Mouse (Mus musculus): ENCODE results near the gene Aftph. TPM values are rescaled to one million over a fixed set of nuclear protein-coding genes. Genes with fewer than 3 reads are reported as not detected.
"Not testable (repeated sequence)": the region's sequence is repeated elsewhere in the genome, so short reads cannot be mapped to it uniquely, and the experiment has no call there.

The Aftph gene
- polyA plus RNA-seq, 1 experiment: not detected

- no peaks in the 10 kb centered on the region for H3K4me1 ChIP-seq (ENCODE audit: control insufficient read depth, insufficient read depth, low read length)
- H3K4me3 ChIP-seq (ENCODE audit: insufficient read depth, low read depth, low read length): no peak overlapping the region
- no peak overlapping the region for H3K27ac ChIP-seq (ENCODE audit: insufficient read depth, low read depth, low read length)
- 94% methylated on average over 3 of the region's 3 CpGs for WGBS
- no peak for TF ChIP-seq POLR2A (IDR thresholded peaks at IDR 0.05; ENCODE audit: insufficient read depth, low read depth, low read length)
- no peak for TF ChIP-seq CTCF (IDR thresholded peaks at IDR 0.05; ENCODE audit: insufficient read depth, low read depth, low read length)
Observed at GRCm38 (mm10) chr11:20778861-20779563, 37.6 kb upstream of the Aftph start.

GRCm38 (mm10) chr11:20778298-20778697 lies 36.9 kb upstream of the Aftph start:
- no peak overlapping the region for H3K4me3 ChIP-seq (ENCODE audit: insufficient read depth, low read depth, low read length)
- TF ChIP-seq POLR2A (IDR thresholded peaks at IDR 0.05; ENCODE audit: insufficient read depth, low read depth, low read length) (no peak), CTCF (IDR thresholded peaks at IDR 0.05; ENCODE audit: insufficient read depth, low read depth, low read length) (no peak)
- no peak overlapping the region for H3K27ac ChIP-seq (ENCODE audit: insufficient read depth, low read depth, low read length)
- no peaks in the 10 kb centered on the region for H3K4me1 ChIP-seq (ENCODE audit: control insufficient read depth, insufficient read depth, low read length)
- 88% methylated on average over 1 of the region's 1 CpGs for WGBS

GRCm38 (mm10) chr11:20776668-20777067 lies 35.3 kb upstream of the Aftph start:
- TF ChIP-seq POLR2A (IDR thresholded peaks at IDR 0.05; ENCODE audit: insufficient read depth, low read depth, low read length): no peak
- TF ChIP-seq CTCF (IDR thresholded peaks at IDR 0.05; ENCODE audit: insufficient read depth, low read depth, low read length): no peak
- no peak overlapping the region for H3K4me3 ChIP-seq (ENCODE audit: insufficient read depth, low read depth, low read length)
- no peaks in the 10 kb centered on the region for H3K4me1 ChIP-seq (ENCODE audit: control insufficient read depth, insufficient read depth, low read length)
- no peak overlapping the region for H3K27ac ChIP-seq (ENCODE audit: insufficient read depth, low read depth, low read length)

DNA sequence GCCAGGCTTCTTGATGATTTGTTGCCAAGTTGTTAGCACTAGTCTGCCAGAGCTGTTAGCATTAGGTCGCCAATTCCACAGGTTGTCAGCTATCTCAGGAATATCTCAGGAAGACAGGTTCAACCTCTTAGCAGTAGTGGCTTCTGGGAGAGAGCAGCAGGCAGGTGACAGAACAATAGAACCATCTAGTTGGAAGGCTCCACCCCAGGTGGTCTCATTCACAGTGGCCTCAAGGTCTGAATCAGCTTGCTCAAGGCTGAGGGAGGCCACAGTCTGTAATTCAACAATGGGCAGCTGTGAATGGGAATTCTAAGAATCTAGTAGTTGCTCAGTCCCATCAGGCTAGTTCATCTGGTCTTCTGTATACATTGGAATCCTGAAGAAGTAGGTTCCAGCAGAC lies 31.3 kb upstream of the Aftph start:
- WGBS: 77% methylated on average over 1 of the region's 1 CpGs
- H3K4me3 ChIP-seq (ENCODE audit: insufficient read depth, low read depth, low read length): no peak overlapping the region
- no peak overlapping the region for H3K27ac ChIP-seq (ENCODE audit: insufficient read depth, low read depth, low read length)
- TF ChIP-seq CTCF (IDR thresholded peaks at IDR 0.05; ENCODE audit: insufficient read depth, low read depth, low read length): no peak
- no peak for TF ChIP-seq POLR2A (IDR thresholded peaks at IDR 0.05; ENCODE audit: insufficient read depth, low read depth, low read length)
- no peaks in the 10 kb centered on the region for H3K4me1 ChIP-seq (ENCODE audit: control insufficient read depth, insufficient read depth, low read length)

DNA sequence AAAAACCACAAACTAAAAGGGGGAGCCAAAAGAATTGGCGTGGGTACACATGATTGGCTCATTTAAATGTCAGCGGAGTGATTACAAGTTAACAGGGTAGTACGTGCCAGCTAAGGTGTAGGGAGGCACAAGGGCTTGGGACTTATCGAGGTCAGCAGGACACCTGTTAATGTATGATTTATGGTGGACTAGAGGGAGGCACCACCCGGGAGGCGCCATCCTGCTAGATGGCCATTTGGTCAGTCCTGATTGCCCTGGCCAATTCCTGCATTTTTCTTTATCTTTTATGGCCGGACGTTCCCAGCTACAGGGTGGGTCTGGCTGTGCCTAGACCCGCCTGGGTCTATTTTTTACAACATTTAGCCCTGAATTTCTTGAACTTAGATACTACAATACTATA lies 30.4 kb upstream of the Aftph start:
- not testable (repeated sequence) for H3K4me3 ChIP-seq (ENCODE audit: insufficient read depth, low read depth, low read length)
- WGBS: 88% methylated on average over 9 of the region's 9 CpGs

GRCm38 (mm10) chr11:20761984-20762383 lies 20.6 kb upstream of the Aftph start:
- WGBS: 90% methylated on average over 10 of the region's 10 CpGs
- H3K27ac ChIP-seq (ENCODE audit: insufficient read depth, low read depth, low read length); H3K4me1 ChIP-seq (ENCODE audit: control insufficient read depth, insufficient read depth, low read length); H3K4me3 ChIP-seq (ENCODE audit: insufficient read depth, low read depth, low read length): not testable (repeated sequence)

More for the DNA sequence above, 30.4 kb upstream of the Aftph start:
- not testable (repeated sequence) for H3K27ac ChIP-seq (ENCODE audit: insufficient read depth, low read depth, low read length); H3K4me1 ChIP-seq (ENCODE audit: control insufficient read depth, insufficient read depth, low read length)

DNA sequence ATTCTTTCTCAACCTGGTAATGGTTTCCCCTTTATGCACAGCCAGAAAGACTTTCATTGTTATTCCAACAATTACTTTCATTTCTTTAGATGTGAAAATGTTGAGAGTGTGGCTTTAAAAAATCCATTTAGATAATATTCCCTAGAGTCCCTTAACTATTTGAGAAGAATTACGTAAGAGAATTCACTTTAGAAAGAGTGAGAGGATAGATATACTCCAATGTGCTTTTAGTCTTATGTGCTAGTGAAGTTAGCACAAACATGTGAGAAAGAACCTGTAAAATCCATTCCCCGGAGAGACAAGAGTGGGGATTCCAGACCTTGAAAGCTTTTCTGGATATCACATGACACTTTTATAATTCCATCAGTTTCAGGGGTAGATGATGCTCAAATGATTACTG lies 9.2 kb upstream of the Aftph start:
- no peak overlapping the region for H3K27ac ChIP-seq (ENCODE audit: insufficient read depth, low read depth, low read length)
- H3K4me1 ChIP-seq (ENCODE audit: control insufficient read depth, insufficient read depth, low read length): no peaks in the 10 kb centered on the region
- TF ChIP-seq POLR2A (IDR thresholded peaks at IDR 0.05; ENCODE audit: insufficient read depth, low read depth, low read length): no peak
- no peak for TF ChIP-seq CTCF (IDR thresholded peaks at IDR 0.05; ENCODE audit: insufficient read depth, low read depth, low read length)
- 84% methylated on average over 2 of the region's 2 CpGs for WGBS
- no peak overlapping the region for H3K4me3 ChIP-seq (ENCODE audit: insufficient read depth, low read depth, low read length)

- no peaks in the 10 kb centered on the region for H3K4me1 ChIP-seq (ENCODE audit: control insufficient read depth, insufficient read depth, low read length)
- no peak overlapping the region for H3K27ac ChIP-seq (ENCODE audit: insufficient read depth, low read depth, low read length)
- H3K4me3 ChIP-seq (ENCODE audit: insufficient read depth, low read depth, low read length): no peak overlapping the region
- TF ChIP-seq CTCF (IDR thresholded peaks at IDR 0.05; ENCODE audit: insufficient read depth, low read depth, low read length) (no peak), POLR2A (IDR thresholded peaks at IDR 0.05; ENCODE audit: insufficient read depth, low read depth, low read length) (no peak)
Observed at GRCm38 (mm10) chr11:20743353-20743752, 2.0 kb upstream of the Aftph start.

- H3K27ac ChIP-seq (ENCODE audit: insufficient read depth, low read depth, low read length): peak overlapping the region; percentile 99
- no peak for TF ChIP-seq POLR2A (IDR thresholded peaks at IDR 0.05; ENCODE audit: insufficient read depth, low read depth, low read length)
- no peak for TF ChIP-seq CTCF (IDR thresholded peaks at IDR 0.05; ENCODE audit: insufficient read depth, low read depth, low read length)
- H3K4me1 ChIP-seq (ENCODE audit: control insufficient read depth, insufficient read depth, low read length): no peaks in the 10 kb centered on the region
- H3K4me3 ChIP-seq (ENCODE audit: insufficient read depth, low read depth, low read length): peak overlapping the region; percentile 23
- WGBS: 0% methylated on average over 9 of the region's 9 CpGs
Observed at GRCm38 (mm10) chr11:20742361-20742897, 1.0 kb upstream of the Aftph start.
